Mouse (Mus musculus): Measurements from ENCODE around the gene Vmn2r90. TPM values are rescaled to one million over a fixed set of nuclear protein-coding genes. Genes with fewer than 3 reads are reported as not detected.
"Not testable (repeated sequence)": the region's sequence is repeated elsewhere in the genome, so short reads cannot be mapped to it uniquely, and the experiment has no call there.

Vmn2r90 gene
- polyA plus RNA-seq, 1 experiment from 2014 or later, result not detected

DNA sequence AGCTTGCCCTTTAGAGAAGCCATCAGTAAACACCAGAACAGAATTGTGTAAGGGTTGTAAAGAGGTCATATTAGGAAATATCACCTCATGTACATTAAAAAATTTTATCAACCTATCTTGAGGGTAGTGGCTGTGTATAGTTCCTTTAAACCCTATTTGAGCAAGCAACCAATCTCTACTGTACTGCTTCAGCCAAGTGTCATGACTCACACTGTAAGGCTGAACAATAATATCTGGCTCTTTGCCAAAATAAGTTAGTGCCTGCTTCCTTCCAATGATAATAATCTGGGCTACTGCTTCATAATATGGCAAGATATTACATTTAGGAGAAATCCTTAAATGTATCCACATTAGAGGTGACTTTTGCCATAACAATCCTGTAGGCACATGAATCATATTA is 38.0 kb downstream of the Vmn2r90 start:
- H3K27me3 ChIP-seq (ENCODE audit: control insufficient read depth, insufficient read depth, low read length); H3K27ac ChIP-seq (ENCODE audit: low read depth, low read length); H3K4me1 ChIP-seq (ENCODE audit: control insufficient read depth, insufficient read depth, low read length); DNase-seq (ENCODE audit: low spot score); H3K9me3 ChIP-seq (ENCODE audit: control insufficient read depth, low read length); H3K4me2 ChIP-seq (ENCODE audit: low read depth); H3K9ac ChIP-seq (ENCODE audit: low read length); H3K4me3 ChIP-seq (ENCODE audit: low read depth, low read length); ATAC-seq (ENCODE audit: insufficient read depth, low FRiP score, low TSS enrichment); H3K36me3 ChIP-seq (ENCODE audit: control insufficient read depth, insufficient read depth, low read length): not testable (repeated sequence)

DNA sequence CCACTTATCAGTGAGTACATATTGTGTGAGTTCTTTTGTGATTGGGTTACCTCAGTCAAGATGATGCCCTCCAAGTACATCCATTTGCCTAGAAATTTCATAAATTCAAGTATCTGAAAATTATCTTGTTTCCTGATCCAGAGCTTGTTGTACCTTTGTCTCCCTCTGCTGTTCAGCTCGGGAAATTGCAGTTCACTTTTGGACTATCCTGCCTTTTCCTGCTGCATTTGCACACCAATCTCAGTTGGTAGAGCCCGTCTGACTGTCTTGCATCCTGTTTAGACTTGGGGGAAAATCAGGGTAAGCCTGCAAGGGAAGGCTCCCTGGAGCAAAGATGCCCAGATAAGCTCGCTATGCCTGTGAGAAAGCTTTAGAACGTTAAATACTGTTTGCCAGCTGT is 45.8 kb downstream of the Vmn2r90 start:
- DNase-seq (ENCODE audit: low spot score), result peak; percentile 37
- H3K9ac ChIP-seq (ENCODE audit: low read length); H3K4me1 ChIP-seq (ENCODE audit: control insufficient read depth, insufficient read depth, low read length); H3K9me3 ChIP-seq (ENCODE audit: control insufficient read depth, low read length); H3K36me3 ChIP-seq (ENCODE audit: control insufficient read depth, insufficient read depth, low read length); H3K27ac ChIP-seq (ENCODE audit: low read depth, low read length); ATAC-seq (ENCODE audit: insufficient read depth, low FRiP score, low TSS enrichment); H3K4me2 ChIP-seq (ENCODE audit: low read depth); H3K4me3 ChIP-seq (ENCODE audit: low read depth, low read length); H3K27me3 ChIP-seq (ENCODE audit: control insufficient read depth, insufficient read depth, low read length): not testable (repeated sequence)
- WGBS, result 12% methylated on average over 4 of the region's 4 CpGs

DNA sequence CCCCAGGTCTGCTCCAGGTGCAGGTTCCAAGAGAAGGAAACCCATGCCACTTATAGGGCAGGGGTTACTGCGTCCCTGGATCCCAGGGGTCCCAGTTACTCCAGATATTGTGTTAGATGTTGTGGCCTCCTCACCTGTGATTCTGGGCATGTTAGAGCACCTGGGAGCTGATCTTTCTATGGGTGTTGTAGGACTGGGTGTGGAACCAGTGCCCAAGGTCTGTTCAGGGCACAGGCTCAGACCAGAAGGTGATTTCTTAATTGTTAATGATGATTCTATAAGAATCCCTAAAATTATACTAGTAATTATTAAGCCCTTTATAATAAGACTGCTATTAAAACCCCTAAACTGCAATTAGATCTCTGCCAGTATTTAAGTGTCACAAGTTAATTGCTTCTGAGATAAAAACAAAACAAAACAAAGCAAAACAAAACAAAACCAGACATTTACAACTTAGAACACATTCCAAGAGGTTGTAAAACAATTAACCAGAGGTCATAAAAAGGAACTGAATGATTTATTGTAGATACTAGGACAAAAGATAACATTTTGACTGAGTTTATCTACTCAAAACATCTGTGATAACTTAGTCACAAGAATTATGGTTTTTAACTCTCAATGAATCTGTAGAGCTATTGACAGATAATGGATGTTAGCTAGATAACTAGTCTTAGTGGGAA is 59.2 kb downstream of the Vmn2r90 start:
- ATAC-seq (ENCODE audit: insufficient read depth, low FRiP score, low TSS enrichment) (no peak), DNase-seq (ENCODE audit: low spot score) (no peak)
- Histone ChIP-seq H3K27me3 (ENCODE audit: control insufficient read depth, insufficient read depth, low read length) (no peaks in the 10 kb centered on the region), H3K4me1 (ENCODE audit: control insufficient read depth, insufficient read depth, low read length) (no peaks in the 10 kb centered on the region), H3K4me2 (ENCODE audit: low read depth) (no peak overlapping the region), H3K4me3 (ENCODE audit: low read depth, low read length) (no peak overlapping the region), H3K27ac (ENCODE audit: low read depth, low read length) (no peak overlapping the region), H3K9me3 (ENCODE audit: control insufficient read depth, low read length) (no peaks in the 10 kb centered on the region), H3K9ac (ENCODE audit: low read length) (no peak overlapping the region), H3K36me3 (ENCODE audit: control insufficient read depth, insufficient read depth, low read length) (no peaks in the 10 kb centered on the region)
- WGBS, result 75% methylated on average over 1 of the region's 1 CpGs

DNA sequence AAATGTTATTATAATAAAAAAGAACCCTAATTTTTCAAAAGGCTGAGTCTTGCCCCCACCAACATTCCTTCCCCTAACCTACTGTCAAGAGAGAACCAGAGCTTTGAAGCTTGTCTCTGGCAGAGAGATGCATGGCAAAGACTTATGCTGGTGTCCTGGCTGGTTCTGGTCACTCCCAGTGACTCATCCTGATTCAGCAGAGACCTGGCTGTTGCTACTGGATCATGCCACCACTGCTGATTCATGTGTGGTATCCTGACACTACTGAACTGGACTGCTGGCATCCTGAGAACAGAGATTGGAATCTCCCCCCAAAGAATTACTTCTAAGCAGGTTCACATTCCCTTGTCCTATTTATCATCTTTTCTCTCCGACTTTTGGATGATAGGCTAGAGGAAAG is 60.7 kb downstream of the Vmn2r90 start:
- no peaks in the 10 kb centered on the region for H3K4me1 ChIP-seq (ENCODE audit: control insufficient read depth, insufficient read depth, low read length)
- H3K4me3 ChIP-seq (ENCODE audit: low read depth, low read length), result no peak overlapping the region
- 58% methylated on average over 1 of the region's 1 CpGs for WGBS
- H3K36me3 ChIP-seq (ENCODE audit: control insufficient read depth, insufficient read depth, low read length), result no peaks in the 10 kb centered on the region
- DNase-seq (ENCODE audit: low spot score), result no peak
- no peaks in the 10 kb centered on the region for H3K27me3 ChIP-seq (ENCODE audit: control insufficient read depth, insufficient read depth, low read length)
- H3K27ac ChIP-seq (ENCODE audit: low read depth, low read length), result no peak overlapping the region
- H3K4me2 ChIP-seq (ENCODE audit: low read depth), result no peak overlapping the region
- no peaks in the 10 kb centered on the region for H3K9me3 ChIP-seq (ENCODE audit: control insufficient read depth, low read length)
- H3K9ac ChIP-seq (ENCODE audit: low read length), result no peak overlapping the region
- ATAC-seq (ENCODE audit: insufficient read depth, low FRiP score, low TSS enrichment), result no peak

DNA sequence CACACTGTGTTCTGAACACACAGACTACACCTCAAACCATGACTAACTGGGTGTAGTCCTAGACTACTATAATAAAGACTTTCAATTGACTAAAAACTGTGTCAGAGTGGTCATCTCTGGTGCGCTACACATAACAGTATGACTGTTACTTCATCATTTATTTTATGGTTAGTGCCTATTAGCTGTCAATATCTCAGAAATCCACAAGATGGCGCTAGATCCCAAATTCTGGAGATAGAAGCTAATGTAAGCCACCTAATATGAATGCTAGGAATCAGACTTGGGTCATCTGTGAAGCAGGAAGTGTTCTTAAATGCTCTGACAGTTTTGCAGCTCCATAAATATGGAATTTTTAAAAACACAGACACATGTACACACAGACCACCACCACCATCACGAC is 62.9 kb downstream of the Vmn2r90 start:
- WGBS, result 8% methylated on average over 3 of the region's 3 CpGs
- peak; percentile 68; the same call in 1 of the 2 replicates for ATAC-seq (ENCODE audit: insufficient read depth, low FRiP score, low TSS enrichment)
- peak; percentile 40 for DNase-seq (ENCODE audit: low spot score)
- H3K9me3 ChIP-seq (ENCODE audit: control insufficient read depth, low read length), result no peaks in the 10 kb centered on the region
- H3K4me2 ChIP-seq (ENCODE audit: low read depth), result no peak overlapping the region
- no peaks in the 10 kb centered on the region for H3K4me1 ChIP-seq (ENCODE audit: control insufficient read depth, insufficient read depth, low read length)
- H3K27ac ChIP-seq (ENCODE audit: low read depth, low read length), result no peak overlapping the region
- H3K27me3 ChIP-seq (ENCODE audit: control insufficient read depth, insufficient read depth, low read length), result no peaks in the 10 kb centered on the region
- no peaks in the 10 kb centered on the region for H3K36me3 ChIP-seq (ENCODE audit: control insufficient read depth, insufficient read depth, low read length)
- no peak overlapping the region for H3K9ac ChIP-seq (ENCODE audit: low read length)
- no peak overlapping the region for H3K4me3 ChIP-seq (ENCODE audit: low read depth, low read length)

Other genes starting within 250 kb of the Vmn2r90 start
- 4.9 and 6.8 TPM in 2 replicates for gene Lnpep, start 78.7 kb upstream of the Vmn2r90 start, polyA plus RNA-seq (2014; fragmentation: Nextera tagmentation; extraction: Ambion mirVana)
- gene Spaca6, start 123.4 kb downstream of the Vmn2r90 start, polyA plus RNA-seq (2014; fragmentation: Nextera tagmentation; extraction: Ambion mirVana), result 22.1 and 27.0 TPM in 2 replicates
- 0.99 and 1.3 TPM in 2 replicates for gene Has1, start 151.5 kb downstream of the Vmn2r90 start, polyA plus RNA-seq (2014; fragmentation: Nextera tagmentation; extraction: Ambion mirVana)
- not detected in 2 replicates for gene Fpr1, start 180.2 kb downstream of the Vmn2r90 start, polyA plus RNA-seq (2014; fragmentation: Nextera tagmentation; extraction: Ambion mirVana)
- not detected in 2 replicates for gene Fpr2, start 184.1 kb downstream of the Vmn2r90 start, polyA plus RNA-seq (2014; fragmentation: Nextera tagmentation; extraction: Ambion mirVana)
- gene Fpr3, start 184.1 kb downstream of the Vmn2r90 start, polyA plus RNA-seq (2014; fragmentation: Nextera tagmentation; extraction: Ambion mirVana), result not detected in 2 replicates

All from neural tube, embryonic 11.5 days (tissue).